Mouse (Mus musculus): Measurements from ENCODE around the gene Zbtb6. TPM values are rescaled to one million over a fixed set of nuclear protein-coding genes. Genes with fewer than 3 reads are reported as not detected.

Gene Zbtb6
- total RNA-seq, 2 experiments from 2014 or later = 7.8 to 19.7 TPM

GRCm38 (mm10) chr2:37376018-37376417, 67.0 kb downstream of the Zbtb6 start:
- ATAC-seq (replicated peaks; ENCODE audit: poor library complexity, severe bottlenecking) = peak; percentile 86

Other genes starting within 250 kb of the Zbtb6 start
- gene Olfr366, start 231.6 kb downstream of the Zbtb6 start, total RNA-seq (2014; fragmentation: Nextera tagmentation) = not detected in 2 replicates
- gene Olfr366, start 231.6 kb downstream of the Zbtb6 start, total RNA-seq (2017) = not detected in 2 replicates
- gene Olfr368, start 116.7 kb downstream of the Zbtb6 start, total RNA-seq (2014; fragmentation: Nextera tagmentation) = not detected in 2 replicates
- not detected in 2 replicates for gene Olfr368, start 116.7 kb downstream of the Zbtb6 start, total RNA-seq (2017)
- 17.2 and 19.5 TPM in 2 replicates for gene Pdcl, start 83.8 kb downstream of the Zbtb6 start, total RNA-seq (2014; fragmentation: Nextera tagmentation)
- gene Pdcl, start 83.8 kb downstream of the Zbtb6 start, total RNA-seq (2017) = 66.6 and 74.6 TPM in 2 replicates
- 27.2 and 33.1 TPM in 2 replicates for gene Rc3h2, start 20.3 kb downstream of the Zbtb6 start, total RNA-seq (2014; fragmentation: Nextera tagmentation)
- gene Rc3h2, start 20.3 kb downstream of the Zbtb6 start, total RNA-seq (2017) = 28.5 and 28.9 TPM in 2 replicates
- 5.8 and 9.4 TPM in 2 replicates for gene Zbtb26, start within 50 bp of the Zbtb6 start, total RNA-seq (2014; fragmentation: Nextera tagmentation)
- gene Zbtb26, start within 50 bp of the Zbtb6 start, total RNA-seq (2017) = 7.0 and 10.9 TPM in 2 replicates
- 20.8 and 22.0 TPM in 2 replicates for gene Rabgap1, start 108 bp upstream of the Zbtb6 start, total RNA-seq (2014; fragmentation: Nextera tagmentation)
- 22.7 and 24.1 TPM in 2 replicates for gene Rabgap1, start 108 bp upstream of the Zbtb6 start, total RNA-seq (2017)
- 0.84 and 2.1 TPM in 2 replicates for gene Gpr21, start 73.2 kb upstream of the Zbtb6 start, total RNA-seq (2014; fragmentation: Nextera tagmentation)
- 0.69 and 1.3 TPM in 2 replicates for gene Gpr21, start 73.2 kb upstream of the Zbtb6 start, total RNA-seq (2017)

Data from granulocyte monocyte progenitor cell, adult 5-6 weeks (primary cell).